Mouse (Mus musculus): Measurements from ENCODE around the gene Lamb1. TPM values are rescaled to one million over a fixed set of nuclear protein-coding genes. Genes with fewer than 3 reads are reported as not detected.

Gene Lamb1
- polyA plus RNA-seq, 1 experiment from 2014 or later, result 27.9 TPM

DNA sequence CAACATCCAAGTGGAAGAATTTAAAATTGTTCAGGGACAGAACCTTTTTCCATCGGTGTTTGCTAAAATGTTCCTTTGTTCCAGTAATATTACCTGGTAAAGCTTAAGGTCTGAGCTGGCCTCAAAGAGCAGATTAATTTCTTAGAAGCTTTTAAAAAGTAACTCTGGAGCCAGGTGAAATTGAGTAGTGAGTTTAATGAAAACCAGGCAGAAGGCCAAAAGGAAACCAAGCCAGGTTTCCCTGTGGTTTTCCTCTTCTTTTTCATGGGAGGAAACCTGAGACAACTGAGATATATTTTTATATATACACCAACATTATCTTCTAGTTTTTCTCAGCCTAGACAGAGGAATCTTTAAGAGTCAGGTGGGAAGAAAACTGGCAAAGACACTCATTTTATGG, 56.5 kb downstream of the Lamb1 start:
- H3K27ac ChIP-seq (replicated peaks), result no peak overlapping the region
- WGBS, result 87% methylated on average over 1 of the region's 1 CpGs
- ATAC-seq (ENCODE audit: low read depth), result no peak

DNA sequence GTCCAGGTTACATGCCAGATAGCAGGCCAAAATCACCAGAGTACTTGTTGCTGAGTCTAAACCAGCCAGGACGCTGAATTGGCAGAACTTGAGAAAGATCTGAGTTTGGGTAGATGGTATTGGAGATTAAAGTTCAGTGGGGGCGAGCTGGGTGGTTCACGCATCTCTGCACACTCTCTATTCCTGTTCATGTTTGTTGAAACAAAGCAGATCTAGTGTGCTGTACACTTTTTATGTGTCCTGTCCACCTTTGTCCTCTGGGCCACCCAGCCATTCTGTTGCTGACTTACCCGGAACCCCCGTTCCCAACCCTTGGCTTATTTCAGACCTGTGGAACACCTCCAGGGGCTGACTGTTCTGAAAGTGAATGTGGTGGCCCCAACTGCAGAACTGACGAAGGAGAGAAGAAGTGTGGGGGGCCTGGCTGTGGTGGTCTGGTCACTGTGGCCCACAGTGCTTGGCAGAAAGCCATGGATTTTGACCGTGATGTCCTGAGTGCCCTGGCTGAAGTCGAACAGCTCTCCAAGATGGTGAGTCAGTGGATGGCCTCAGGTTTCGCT, 58.2 kb downstream of the Lamb1 start:
- 90% methylated on average over 9 of the region's 9 CpGs for WGBS
- Histone ChIP-seq H3K4me2 (no peak overlapping the region), H3K27me3 (no peaks in the 10 kb centered on the region), H3K4me3 (no peak overlapping the region), H3K9me3 (no peaks in the 10 kb centered on the region), H3K36me3 (peaks cover 16% of the 10 kb centered on the region), H3K27ac (replicated peaks) (no peak overlapping the region), H3K4me1 (replicated peaks) (0 out of 2 replicates have a peak, but pooled peaks cover 6% of the 10 kb centered on the region), H3K9ac (no peak overlapping the region)
- ATAC-seq (ENCODE audit: low read depth), result no peak

More for the DNA sequence above, 56.5 kb downstream of the Lamb1 start:
- Histone ChIP-seq H3K9me3 (no peaks in the 10 kb centered on the region), H3K27me3 (no peaks in the 10 kb centered on the region), H3K4me2 (no peak overlapping the region), H3K4me1 (replicated peaks) (0 out of 2 replicates have a peak, but pooled peaks cover 6% of the 10 kb centered on the region), H3K9ac (no peak overlapping the region), H3K36me3 (peaks cover 8% of the 10 kb centered on the region; the same call in 1 of the 2 replicates), H3K4me3 (no peak overlapping the region)

DNA sequence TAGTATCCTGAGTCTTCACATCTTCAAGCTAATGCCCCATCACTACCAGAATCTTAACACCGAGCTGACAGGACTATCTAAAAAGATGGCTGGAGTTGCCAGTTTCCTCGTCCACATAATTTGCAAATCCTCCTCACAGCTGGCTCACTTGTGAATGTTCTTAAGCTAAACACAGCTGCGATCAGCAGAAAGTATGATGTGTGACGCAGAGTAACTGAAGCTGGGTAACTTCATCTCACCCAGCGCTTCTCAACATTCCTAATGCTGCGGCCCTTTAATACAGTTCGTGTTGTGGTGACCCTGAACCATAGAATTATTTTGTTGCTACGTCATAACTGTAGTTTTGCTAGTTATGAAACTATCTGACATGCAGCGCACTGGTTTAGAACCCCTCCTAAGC, 62.1 kb downstream of the Lamb1 start:
- no peak for ATAC-seq (ENCODE audit: low read depth)
- Histone ChIP-seq H3K4me3 (no peak overlapping the region), H3K9me3 (no peaks in the 10 kb centered on the region), H3K4me1 (replicated peaks) (no peaks in the 10 kb centered on the region), H3K27me3 (no peaks in the 10 kb centered on the region), H3K36me3 (peaks cover 45% of the 10 kb centered on the region), H3K27ac (replicated peaks) (no peak overlapping the region), H3K4me2 (no peak overlapping the region), H3K9ac (no peak overlapping the region)
- 94% methylated on average over 9 of the region's 9 CpGs for WGBS

DNA sequence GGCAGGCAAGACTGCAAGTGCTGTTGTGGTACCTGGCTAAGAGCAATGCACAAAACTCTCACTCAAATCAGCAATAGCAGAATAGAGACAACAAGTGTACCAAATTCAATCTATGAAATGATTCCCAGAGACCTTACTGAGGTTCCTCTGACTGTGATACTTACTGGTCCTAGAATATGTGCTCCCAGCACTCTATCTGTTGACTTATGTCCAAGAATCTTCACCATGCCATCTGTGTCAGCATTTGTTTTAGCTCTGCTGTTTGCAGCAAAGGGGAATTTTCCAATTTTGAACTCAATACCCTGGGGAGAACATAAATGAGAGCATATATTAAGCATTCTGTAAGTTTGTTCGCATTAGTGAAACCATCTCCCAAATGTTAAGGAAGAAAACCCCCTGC, 68.2 kb downstream of the Lamb1 start:
- no peak overlapping the region for H3K9ac ChIP-seq
- no peaks in the 10 kb centered on the region for H3K27me3 ChIP-seq
- 88% methylated on average over 1 of the region's 1 CpGs for WGBS
- no peak overlapping the region for H3K4me3 ChIP-seq
- H3K27ac ChIP-seq (replicated peaks), result no peak overlapping the region
- no peak overlapping the region for H3K4me2 ChIP-seq
- H3K4me1 ChIP-seq (replicated peaks), result no peaks in the 10 kb centered on the region
- peaks cover 78% of the 10 kb centered on the region for H3K36me3 ChIP-seq
- ATAC-seq (ENCODE audit: low read depth), result no peak
- H3K9me3 ChIP-seq, result no peaks in the 10 kb centered on the region

DNA sequence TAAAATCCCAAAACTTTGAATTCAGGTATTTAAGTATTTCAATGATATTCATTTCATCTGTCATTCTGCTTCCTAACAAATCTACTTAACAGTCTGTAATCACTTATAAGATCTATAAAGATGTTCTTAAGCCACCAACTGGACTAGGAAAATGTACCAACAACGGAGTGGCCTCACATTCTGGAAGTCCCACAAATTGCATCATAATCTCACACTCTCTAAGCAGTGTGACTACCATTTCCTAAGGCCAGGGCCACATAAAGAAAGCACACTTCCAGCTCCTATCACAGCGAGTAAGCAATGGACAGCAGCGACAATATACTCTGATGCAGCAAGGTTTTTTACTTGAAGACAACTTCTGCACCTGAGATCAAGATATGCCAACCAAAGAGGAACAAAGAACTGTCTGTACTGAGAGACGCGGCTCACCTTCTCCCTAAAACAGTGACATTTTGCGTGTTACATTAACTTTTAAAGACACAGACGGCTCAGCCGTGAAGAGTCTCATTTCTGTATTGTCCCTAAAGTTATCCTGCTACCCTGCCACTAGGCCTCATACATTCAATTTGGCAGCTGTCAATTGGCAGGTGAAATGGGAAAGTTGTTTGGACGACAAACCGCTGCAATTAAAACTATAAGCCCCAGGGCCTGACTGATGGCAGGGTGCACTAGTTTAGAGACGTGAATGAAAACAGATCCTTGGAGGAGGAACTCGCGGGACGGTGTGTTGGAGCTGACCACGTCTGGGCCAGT, 85.3 kb downstream of the Lamb1 start:
- H3K9me3 ChIP-seq, result no peaks in the 10 kb centered on the region
- ATAC-seq (ENCODE audit: low read depth), result 0 out of 2 replicates have a peak, but pooled peaks have one; percentile 2
- H3K4me1 ChIP-seq (replicated peaks), result peaks cover 19% of the 10 kb centered on the region
- peak overlapping the region; percentile 99 for H3K4me3 ChIP-seq
- no peak overlapping the region for H3K27ac ChIP-seq (replicated peaks)
- peak overlapping the region; percentile 97 for H3K9ac ChIP-seq
- H3K4me2 ChIP-seq, result peak overlapping the region; percentile 98
- H3K27me3 ChIP-seq, result no peaks in the 10 kb centered on the region
- H3K36me3 ChIP-seq, result peaks cover 23% of the 10 kb centered on the region
- WGBS, result 31% methylated on average over 15 of the region's 15 CpGs

DNA sequence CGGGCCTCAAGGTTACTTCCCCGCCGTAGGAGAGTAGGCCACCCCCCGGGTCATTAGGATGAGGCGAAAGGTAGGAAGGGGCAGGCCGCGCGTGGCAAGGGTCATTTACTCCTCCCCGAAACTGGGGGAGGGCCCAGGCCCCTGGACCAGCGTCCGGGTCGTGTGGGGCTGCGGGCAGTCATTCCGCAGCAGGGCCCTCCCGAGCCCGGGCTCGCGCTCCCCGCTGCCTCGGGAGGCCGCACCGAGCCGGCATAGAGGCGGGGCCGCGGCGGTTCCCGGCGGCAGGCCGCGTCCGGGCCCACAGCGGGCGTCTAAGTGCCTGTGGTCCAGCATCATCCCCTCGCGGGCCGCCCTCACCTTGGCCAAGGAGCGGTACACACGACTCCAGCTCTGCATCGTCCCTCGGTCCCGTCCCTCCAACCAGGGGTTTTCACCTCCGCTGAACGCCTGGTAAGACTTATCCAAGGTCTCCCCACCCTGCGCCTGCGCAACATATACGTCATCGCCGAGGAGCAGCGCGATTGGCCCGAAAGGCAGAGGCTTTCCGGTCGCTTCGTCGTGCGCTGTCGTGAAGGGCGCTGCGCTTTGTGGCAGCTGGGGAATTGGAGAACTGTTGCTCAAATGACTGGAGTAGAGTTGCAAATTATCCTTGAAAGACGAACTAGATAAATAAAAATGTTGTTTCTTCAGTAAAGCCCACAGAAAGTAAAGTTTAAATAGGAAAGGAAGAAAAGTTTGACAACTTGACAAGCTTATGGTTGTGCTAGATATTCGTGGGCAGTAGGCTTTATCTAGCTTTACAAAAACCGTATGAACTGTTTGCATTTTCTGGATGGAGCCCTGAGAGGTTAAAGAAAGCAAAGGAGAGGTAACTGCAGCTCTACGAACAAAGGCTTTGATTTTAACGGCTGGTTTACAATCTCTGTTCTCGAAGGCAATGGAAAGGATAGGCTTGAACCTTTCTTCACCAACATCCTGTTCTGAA, 86.2 kb downstream of the Lamb1 start, which contains the start of gene Dld:
TSS of gene Dld (minus strand) at position 510 of the 985 bp plus-strand sequence.
- Histone ChIP-seq H3K27ac (replicated peaks) (peak within 1 kb of the TSS; percentile 79), H3K4me2 (peak within 1 kb of the TSS; percentile 98), H3K4me1 (replicated peaks) (peaks cover 19% of the 10 kb centered on the region), H3K9me3 (no peaks in the 10 kb centered on the region), H3K4me3 (peak within 1 kb of the TSS; percentile 99), H3K27me3 (no peaks in the 10 kb centered on the region), H3K36me3 (peaks cover 23% of the 10 kb centered on the region), H3K9ac (peak within 1 kb of the TSS; percentile 97)
- 6% methylated on average over 66 of the region's 66 CpGs for WGBS
- peak; percentile 100 for ATAC-seq (ENCODE audit: low read depth)

DNA sequence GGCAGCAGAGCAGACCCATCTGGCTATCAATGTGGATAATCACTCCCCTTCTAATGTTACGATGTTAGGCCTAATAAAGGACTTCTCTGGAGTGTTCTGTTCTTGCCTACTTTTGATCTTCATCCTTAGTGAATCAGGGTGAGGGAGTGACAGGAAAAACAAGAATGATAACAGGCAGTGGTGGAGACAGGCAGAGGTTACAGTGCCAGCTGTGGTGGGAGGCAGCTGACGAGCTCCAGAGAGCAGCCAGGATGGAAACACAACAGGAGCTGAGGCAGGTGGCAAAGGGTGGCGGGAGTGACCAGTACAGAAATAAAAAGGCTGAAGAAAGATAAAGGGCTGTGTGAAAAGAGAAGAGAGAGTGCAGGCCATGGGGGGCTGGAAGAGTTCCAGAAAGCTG, 101.4 kb downstream of the Lamb1 start:
- no peaks in the 10 kb centered on the region for H3K36me3 ChIP-seq
- no peak overlapping the region for H3K9ac ChIP-seq
- H3K4me1 ChIP-seq (replicated peaks), result no peaks in the 10 kb centered on the region
- no peak overlapping the region for H3K4me3 ChIP-seq
- H3K4me2 ChIP-seq, result no peak overlapping the region
- ATAC-seq (ENCODE audit: low read depth), result no peak
- H3K27ac ChIP-seq (replicated peaks), result no peak overlapping the region
- 66% methylated on average over 3 of the region's 3 CpGs for WGBS
- H3K27me3 ChIP-seq, result no peaks in the 10 kb centered on the region
- H3K9me3 ChIP-seq, result no peaks in the 10 kb centered on the region

DNA sequence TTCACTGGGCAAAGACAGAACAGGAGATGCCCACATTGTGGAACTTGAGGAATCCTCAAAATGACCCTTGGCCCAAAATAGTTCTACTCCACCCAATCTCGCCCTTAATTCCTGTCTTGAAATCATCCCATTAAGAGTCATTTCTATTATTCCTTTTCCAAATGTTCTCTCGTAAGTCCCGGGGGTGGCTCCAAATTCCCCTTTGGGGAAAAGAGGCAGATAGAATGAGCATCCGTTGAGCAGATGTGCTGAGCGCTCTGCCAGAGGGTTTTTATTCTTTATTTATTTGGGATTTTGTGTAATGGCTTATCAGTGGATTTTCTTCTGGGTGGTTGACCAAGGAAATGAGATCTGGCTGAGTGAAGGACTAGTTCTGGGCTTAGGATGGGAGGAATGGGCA, 102.7 kb downstream of the Lamb1 start:
- no peaks in the 10 kb centered on the region for H3K4me1 ChIP-seq (replicated peaks)
- 78% methylated on average over 5 of the region's 5 CpGs for WGBS
- H3K4me2 ChIP-seq, result no peak overlapping the region
- no peaks in the 10 kb centered on the region for H3K36me3 ChIP-seq
- no peaks in the 10 kb centered on the region for H3K9me3 ChIP-seq
- no peak overlapping the region for H3K27ac ChIP-seq (replicated peaks)
- H3K9ac ChIP-seq, result no peak overlapping the region
- no peak for ATAC-seq (ENCODE audit: low read depth)
- H3K27me3 ChIP-seq, result no peaks in the 10 kb centered on the region
- no peak overlapping the region for H3K4me3 ChIP-seq

DNA sequence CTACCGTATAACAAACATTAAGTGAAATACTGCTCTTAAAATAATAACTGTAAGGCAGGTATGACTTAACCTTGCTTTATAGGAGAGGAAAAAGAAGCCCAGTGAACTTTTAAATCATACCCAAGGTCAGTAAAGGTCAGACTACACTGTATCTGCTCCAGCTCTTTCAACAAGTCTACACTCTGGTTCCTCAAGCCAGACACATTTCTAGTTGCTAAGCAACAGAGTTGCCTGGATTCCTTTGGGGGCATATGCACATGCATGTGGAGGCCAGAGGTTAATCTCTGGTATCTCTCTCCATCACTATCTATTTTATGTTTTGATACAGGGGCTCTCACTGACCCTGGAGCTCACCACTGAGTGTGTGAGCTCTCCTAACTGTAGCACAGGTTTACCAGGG, 104.1 kb downstream of the Lamb1 start:
- Histone ChIP-seq H3K4me2 (no peak overlapping the region), H3K27me3 (no peaks in the 10 kb centered on the region), H3K4me1 (replicated peaks) (no peaks in the 10 kb centered on the region), H3K36me3 (no peaks in the 10 kb centered on the region), H3K27ac (replicated peaks) (no peak overlapping the region), H3K9ac (no peak overlapping the region), H3K9me3 (no peaks in the 10 kb centered on the region), H3K4me3 (no peak overlapping the region)
- ATAC-seq (ENCODE audit: low read depth), result no peak
- WGBS, result 88% methylated on average over 1 of the region's 1 CpGs

DNA sequence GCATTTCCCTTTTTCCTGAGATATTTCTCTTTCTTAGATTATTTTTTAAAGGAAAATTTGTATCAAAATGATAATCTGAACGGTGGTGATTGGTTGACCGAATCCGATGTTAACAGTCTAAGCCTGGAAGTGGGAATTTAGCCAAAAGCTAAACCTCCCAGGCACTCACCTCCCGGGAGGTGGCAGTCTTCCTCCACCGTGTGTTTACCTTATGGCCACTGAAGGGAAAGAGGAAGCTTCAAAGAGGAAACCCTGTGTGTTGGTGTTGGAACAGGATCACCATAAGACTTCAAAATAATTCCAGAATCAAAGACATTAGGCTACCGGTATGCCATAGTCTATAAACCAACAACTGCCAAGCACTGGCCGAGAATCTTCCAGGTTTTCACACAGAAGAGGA, 104.6 kb downstream of the Lamb1 start:
- Histone ChIP-seq H3K9me3 (no peaks in the 10 kb centered on the region), H3K27me3 (no peaks in the 10 kb centered on the region), H3K4me3 (no peak overlapping the region), H3K9ac (no peak overlapping the region), H3K27ac (replicated peaks) (no peak overlapping the region), H3K36me3 (no peaks in the 10 kb centered on the region), H3K4me2 (no peak overlapping the region), H3K4me1 (replicated peaks) (no peaks in the 10 kb centered on the region)
- 87% methylated on average over 7 of the region's 7 CpGs for WGBS
- no peak for ATAC-seq (ENCODE audit: low read depth)

DNA sequence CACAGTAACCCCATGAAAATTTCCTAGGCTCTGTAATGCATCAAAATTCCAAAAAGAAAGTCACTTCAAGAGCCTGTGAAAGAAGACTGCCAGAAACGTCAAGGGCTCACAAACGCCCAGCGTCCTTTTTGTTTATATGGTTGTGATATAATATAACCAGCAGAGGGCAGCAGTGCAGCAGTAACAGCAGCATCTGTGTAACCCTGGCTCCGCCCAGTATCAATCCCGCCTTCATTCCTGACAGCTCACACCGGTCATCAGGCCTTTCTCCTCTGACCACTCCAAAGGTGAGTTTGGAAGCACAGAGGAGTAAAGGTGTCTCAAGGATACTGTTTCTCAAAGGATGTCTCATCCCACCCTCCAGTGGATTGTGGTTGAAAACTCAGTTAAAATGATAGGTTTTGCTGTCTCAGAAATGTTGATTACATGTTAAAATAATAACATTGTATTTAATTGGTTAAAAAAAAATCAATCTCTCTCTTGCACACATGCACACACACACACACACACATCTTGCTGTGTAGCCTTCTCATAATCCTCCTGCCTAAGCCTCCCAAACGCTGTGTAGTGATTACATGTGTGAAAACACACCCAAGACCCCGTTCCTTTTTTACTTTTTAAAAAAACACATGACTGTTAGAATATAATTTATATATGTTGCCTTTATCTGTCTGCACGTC, 109.7 kb downstream of the Lamb1 start:
- Histone ChIP-seq H3K36me3 (no peaks in the 10 kb centered on the region), H3K4me1 (replicated peaks) (peaks cover 11% of the 10 kb centered on the region), H3K9ac (0 out of 2 replicates have a peak overlapping the region, but pooled peaks have one; percentile 53), H3K9me3 (no peaks in the 10 kb centered on the region), H3K4me2 (peak overlapping the region; percentile 44), H3K27ac (replicated peaks) (no peak overlapping the region), H3K27me3 (no peaks in the 10 kb centered on the region), H3K4me3 (no peak overlapping the region)
- 36% methylated on average over 9 of the region's 9 CpGs for WGBS
- ATAC-seq (ENCODE audit: low read depth), result peak; percentile 89

Measured in neural tube, embryonic 13.5 days (tissue).